ENCODE assay signal across 8 mouse cellular contexts in the genomic region with DNA sequence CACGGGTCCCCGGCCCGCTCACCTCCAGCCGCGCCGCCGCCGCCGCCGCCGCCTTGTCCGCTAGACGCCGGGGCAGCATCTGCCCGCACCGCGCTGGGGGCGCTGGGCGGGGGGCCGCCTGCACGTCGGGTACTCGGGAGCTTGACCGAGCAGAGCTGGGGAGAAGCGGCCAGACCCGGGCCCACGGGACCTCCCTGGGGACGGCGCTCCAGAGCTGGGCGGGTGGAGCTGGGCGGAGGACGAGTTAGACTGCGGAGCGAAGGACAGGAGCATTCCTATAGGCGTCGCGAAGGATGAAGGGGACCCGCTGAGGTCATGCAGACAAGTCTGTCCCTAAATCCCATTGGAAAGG. TPM values are rescaled to one million over a fixed set of nuclear protein-coding genes. Genes with fewer than 3 reads are reported as not detected.
DNase-seq lines count a peak whose midpoint lies in the region; ATAC-seq and TF ChIP-seq lines count a peak whose summit lies in the region.

Gene Hecw2, minus strand, starts transcription at position 215 of the 352 bp plus-strand sequence.

- H3K27me3 ChIP-seq in embryonic facial prominence, embryonic 10.5 days (replicated peaks; ENCODE audit: low read depth, poor library complexity, severe bottlenecking): peaks cover 36% of the 10 kb centered on the region
- H3K27me3 ChIP-seq in kidney, postnatal 0 days (ENCODE audit: insufficient read depth, low read length): peaks cover 3% of the 10 kb centered on the region; the same call in 1 of the 2 replicates
- peaks cover 54% of the 10 kb centered on the region for H3K27me3 ChIP-seq in liver, embryonic 12.5 days (replicated peaks)

- under 1% methylated on average over 38 of the region's 38 CpGs for WGBS in embryonic facial prominence, embryonic 10.5 days
- WGBS in kidney, postnatal 0 days: under 1% methylated on average over 38 of the region's 38 CpGs
- WGBS in liver, embryonic 12.5 days (ENCODE audit: insufficient replicate concordance): 2% methylated on average over 27 of the region's 38 CpGs

- peak within 1 kb of the TSS; percentile 84 for H3K4me3 ChIP-seq in embryonic facial prominence, embryonic 10.5 days
- H3K4me3 ChIP-seq in kidney, postnatal 0 days (replicated peaks; ENCODE audit: low read depth, low read length): peak within 1 kb of the TSS; percentile 77
- peak within 1 kb of the TSS; percentile 60 for H3K4me3 ChIP-seq in liver, embryonic 12.5 days

- peaks cover 8% of the 10 kb centered on the region for H3K4me1 ChIP-seq in embryonic facial prominence, embryonic 10.5 days
- no peaks in the 10 kb centered on the region for H3K4me1 ChIP-seq in kidney, postnatal 0 days (replicated peaks; ENCODE audit: insufficient read depth, low read length)
- H3K4me1 ChIP-seq in liver, embryonic 12.5 days: no peaks in the 10 kb centered on the region

- DNase-seq in thymus, postnatal 25 days: peak; percentile 4
- no peak for DNase-seq in thymus, adult 18-20 months
- DNase-seq in embryonic facial prominence, embryonic 10.5 days (ENCODE audit: low spot score): peak; percentile 77
- peak; percentile 10 for DNase-seq in heart, adult 8-10 months (ENCODE audit: low spot score)
- peak; percentile 49 for DNase-seq in kidney, postnatal 0 days (ENCODE audit: low spot score)
- peak; percentile 58 for DNase-seq in ovary, postnatal 36 days (ENCODE audit: low spot score)
- DNase-seq in natural killer cell, adult 2 months (ENCODE audit: low spot score in 2 of 2): no peak

- no peaks in the 10 kb centered on the region for H3K9me3 ChIP-seq in embryonic facial prominence, embryonic 10.5 days
- no peaks in the 10 kb centered on the region for H3K9me3 ChIP-seq in kidney, postnatal 0 days (replicated peaks; ENCODE audit: low read length)
- H3K9me3 ChIP-seq in liver, embryonic 12.5 days (replicated peaks): no peaks in the 10 kb centered on the region

- H3K4me2 ChIP-seq in kidney, postnatal 0 days (ENCODE audit: low read length): peak within 1 kb of the TSS; percentile 96
- peak within 1 kb of the TSS; percentile 75 for H3K4me2 ChIP-seq in liver, embryonic 12.5 days

- ATAC-seq in kidney, postnatal 0 days (replicated peaks; ENCODE audit: low FRiP score, low read depth): peak; percentile 75
- no peak for ATAC-seq in liver, embryonic 12.5 days

- TF ChIP-seq CTCF in kidney, postnatal 0 days (IDR thresholded peaks at IDR 0.05; ENCODE audit: low read depth): no peak

- peak within 1 kb of the TSS; percentile 70 for H3K9ac ChIP-seq in kidney, postnatal 0 days (ENCODE audit: low read depth, low read length)
- peak within 1 kb of the TSS; percentile 39; the same call in 1 of the 2 replicates for H3K9ac ChIP-seq in liver, embryonic 12.5 days

- H3K36me3 ChIP-seq in embryonic facial prominence, embryonic 10.5 days (replicated peaks): no peaks in the 10 kb centered on the region
- H3K36me3 ChIP-seq in kidney, postnatal 0 days (ENCODE audit: insufficient read depth, low read length): no peaks in the 10 kb centered on the region
- no peaks in the 10 kb centered on the region for H3K36me3 ChIP-seq in liver, embryonic 12.5 days

- peak within 1 kb of the TSS; percentile 89 for H3K27ac ChIP-seq in embryonic facial prominence, embryonic 10.5 days (replicated peaks)
- no peak within 1 kb of the TSS for H3K27ac ChIP-seq in kidney, postnatal 0 days
- H3K27ac ChIP-seq in liver, embryonic 12.5 days: no peak within 1 kb of the TSS

RNA-seq across cellular contexts. Expression of gene Hecw2, which starts in this region (rescaled TPM):
- polyA plus RNA-seq in embryonic facial prominence, embryonic 10.5 days (2016; fragmentation: Nextera tagmentation; extraction: Ambion mirVana): 3.9 and 4.0 TPM in 2 replicates
- 10 to 100 TPM; 10.3 to 12.5 (median 11.9) TPM for total RNA-seq in heart, adult 8-10 months (2022)
- polyA plus RNA-seq in kidney, postnatal 0 days (2015; fragmentation: Nextera tagmentation; extraction: Ambion mirVana): 2.4 and 2.5 TPM in 2 replicates
- polyA plus RNA-seq in liver, embryonic 12.5 days (2016; fragmentation: Nextera tagmentation; extraction: Ambion mirVana): 0.99 and 1.3 TPM in 2 replicates

Comparison
In these comparisons a context has a peak if more than half of its experiments do, and no peak if none do; other contexts are left out.
1. DNase-seq: peak in thymus, postnatal 25 days (single experiment), embryonic facial prominence, embryonic 10.5 days (single experiment), heart, adult 8-10 months (single experiment), kidney, postnatal 0 days (single experiment) and ovary, postnatal 36 days (single experiment); none in thymus, adult 18-20 months (0 of 2) and natural killer cell, adult 2 months (0 of 2).
2. Peak in every context shown above with its lines, with median percentiles within 50 percentile points of each other: H3K4me3 ChIP-seq.